Mouse (Mus musculus) midbrain, embryonic 16.5 days (tissue): ENCODE results near the gene 1700017N19Rik. TPM values are rescaled to one million over a fixed set of nuclear protein-coding genes. Genes with fewer than 3 reads are reported as not detected.

Experiments used
- ATAC-seq: fragments of 200-750 bp; cut with Nextera tagmentation; 2 replicates; pipeline ENCODE4 v1.8.0; 2017; ENCODE audit warnings: moderate TSS enrichment
- H3K27ac ChIP-seq: fragments of 300-500 bp; sonication (generic); 2 replicates; pipeline ENCODE4 v1.5.1; 2014; ENCODE audit warnings: mild to moderate bottlenecking, low read length, mixed read lengths
- H3K27me3 ChIP-seq: fragments of 300-500 bp; sonication (generic); 2 replicates; pipeline ENCODE4 v1.6.1; 2014; ENCODE audit warnings: low read depth, low read length, mixed read lengths; ENCODE audit not compliant: control insufficient read depth, insufficient read depth
- H3K36me3 ChIP-seq: fragments of 300-500 bp; sonication (generic); 2 replicates; pipeline ENCODE4 v1.6.1; 2014; ENCODE audit warnings: mild to moderate bottlenecking, low read length, moderate library complexity, mixed read lengths; ENCODE audit not compliant: control insufficient read depth, insufficient read depth
- H3K4me1 ChIP-seq: fragments of 300-500 bp; sonication (generic); 2 replicates; pipeline ENCODE4 v1.6.1; 2014; ENCODE audit warnings: mild to moderate bottlenecking, low read length, mixed read lengths; ENCODE audit not compliant: control insufficient read depth, insufficient read depth
- H3K4me2 ChIP-seq: fragments of 300-500 bp; sonication (generic); 2 replicates; pipeline ENCODE4 v1.6.1; 2014; ENCODE audit warnings: mild to moderate bottlenecking, low read length, mixed read lengths
- H3K4me3 ChIP-seq: fragments of 300-500 bp; sonication (generic); 2 replicates; pipeline ENCODE4 v1.5.1; 2014; ENCODE audit warnings: low read depth, mild to moderate bottlenecking, low read length, moderate library complexity, mixed read lengths
- H3K9ac ChIP-seq: fragments of 300-500 bp; sonication (generic); 2 replicates; pipeline ENCODE4 v1.6.1; 2014; ENCODE audit warnings: low read depth, low read length, mixed read lengths
- H3K9me3 ChIP-seq: fragments of 300-500 bp; sonication (generic); replicated peaks from 2 replicates; pipeline ENCODE4 v1.6.1; 2014; ENCODE audit warnings: mild to moderate bottlenecking, low read length, mixed read lengths; ENCODE audit not compliant: control insufficient read depth, poor library complexity, severe bottlenecking
- WGBS: fragments of 180-500 bp; shearing (Covaris S2); extraction: QIAGEN DNeasy Blood & Tissue Kit; methylation state at CpG from one replicate; pipeline ENCODE4 v1.1.7; 2014; 5-methylcytosine and 5-hydroxymethylcytosine counted together
- polyA plus RNA-seq: library from polyadenylated mRNA; unstranded; fragments of >200 nt; fragmentation: Nextera tagmentation; extraction: Ambion mirVana; gene quantifications from 2 replicates; pipeline ENCODE4 v1.2.1, GENCODE M21; 2015

Gene 1700017N19Rik
- polyA plus RNA-seq, 1 experiment from 2014 or later = 0.23 TPM

DNA sequence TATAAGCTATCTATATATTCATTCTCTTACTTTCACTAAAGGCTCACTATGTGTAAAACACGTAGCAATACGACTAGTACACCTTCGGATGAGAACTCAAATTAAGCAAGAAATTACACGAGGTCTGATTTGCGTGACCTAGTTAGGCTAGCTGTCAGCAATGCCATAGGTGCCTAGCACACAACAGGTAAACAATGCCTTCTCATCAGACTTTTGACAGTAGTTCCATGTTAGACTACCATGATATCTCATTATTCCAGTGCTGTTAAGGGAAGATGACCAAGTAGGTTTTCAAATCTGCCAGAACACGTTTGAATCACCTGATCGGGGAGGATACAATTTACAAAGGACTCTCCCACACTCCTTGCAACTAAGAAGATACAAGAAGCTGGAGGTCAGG lies 1.8 kb upstream of the 1700017N19Rik start:
- 44% methylated on average over 7 of the region's 7 CpGs for WGBS

DNA sequence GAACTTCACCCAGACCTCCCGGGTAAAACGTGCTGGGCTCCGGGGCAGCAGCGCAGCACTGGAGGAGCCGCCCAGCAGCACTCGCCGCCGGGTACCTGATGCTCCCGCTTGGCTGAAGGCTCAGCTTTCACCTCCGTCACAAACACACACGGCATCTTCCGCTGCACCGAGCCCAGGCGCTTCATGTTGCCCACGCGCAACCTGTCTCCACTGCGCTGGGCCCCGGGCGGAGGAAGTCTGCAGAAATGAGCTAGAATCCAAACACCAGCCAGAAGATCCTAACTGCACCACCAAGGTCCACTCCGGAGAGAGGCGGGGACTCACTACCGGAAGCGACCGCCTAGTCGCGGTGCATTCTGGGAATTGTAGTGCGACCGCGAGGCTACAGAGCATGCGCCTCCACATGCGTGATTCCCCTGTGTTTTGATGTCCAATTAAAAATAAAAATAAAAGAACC lies 1.3 kb upstream of the 1700017N19Rik start:
- H3K4me2 ChIP-seq = peak overlapping the region; percentile 85
- H3K4me1 ChIP-seq = peaks cover 13% of the 10 kb centered on the region
- WGBS = under 1% methylated on average over 31 of the region's 31 CpGs
- no peaks in the 10 kb centered on the region for H3K27me3 ChIP-seq
- peak overlapping the region; percentile 63 for H3K4me3 ChIP-seq
- H3K27ac ChIP-seq = peak overlapping the region; percentile 85
- H3K9me3 ChIP-seq = no peaks in the 10 kb centered on the region
- H3K36me3 ChIP-seq = peaks cover 8% of the 10 kb centered on the region; the same call in 1 of the 2 replicates
- peak overlapping the region; percentile 78 for H3K9ac ChIP-seq
- peak; percentile 100 for ATAC-seq

More for the DNA sequence above, 1.8 kb upstream of the 1700017N19Rik start:
- Histone ChIP-seq H3K9me3 (no peaks in the 10 kb centered on the region), H3K4me1 (peaks cover 13% of the 10 kb centered on the region), H3K4me2 (peak overlapping the region; percentile 85), H3K36me3 (peaks cover 8% of the 10 kb centered on the region; the same call in 1 of the 2 replicates), H3K27me3 (no peaks in the 10 kb centered on the region), H3K27ac (peak overlapping the region; percentile 85), H3K4me3 (peak overlapping the region; percentile 63), H3K9ac (peak overlapping the region; percentile 78)
- no peak; the same call in 1 of the 2 replicates for ATAC-seq

DNA sequence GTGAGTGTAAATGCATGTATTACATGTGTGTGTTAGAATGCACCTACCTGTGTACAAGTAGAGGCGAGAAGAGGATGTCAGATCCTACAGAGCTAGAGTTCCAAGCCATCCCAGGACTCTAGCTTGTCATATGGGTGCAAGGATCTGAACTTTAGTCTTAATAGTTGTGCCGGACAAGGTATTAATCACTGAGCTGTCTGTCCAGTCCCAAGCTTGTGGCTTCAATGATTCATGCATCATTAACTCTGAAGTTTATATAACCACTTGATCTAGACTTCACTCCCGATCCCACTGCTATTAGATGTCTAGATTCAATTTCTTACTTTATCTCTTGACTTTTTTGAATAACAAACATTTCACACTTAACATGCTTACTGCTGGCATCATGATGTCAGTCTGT lies 8.1 kb downstream of the 1700017N19Rik start:
- no peak overlapping the region for H3K4me2 ChIP-seq
- no peak overlapping the region for H3K27ac ChIP-seq
- no peaks in the 10 kb centered on the region for H3K4me1 ChIP-seq
- ATAC-seq = no peak
- H3K36me3 ChIP-seq = no peaks in the 10 kb centered on the region
- no peak overlapping the region for H3K4me3 ChIP-seq
- no peaks in the 10 kb centered on the region for H3K9me3 ChIP-seq
- 80% methylated on average over 3 of the region's 3 CpGs for WGBS
- H3K27me3 ChIP-seq = no peaks in the 10 kb centered on the region
- no peak overlapping the region for H3K9ac ChIP-seq

DNA sequence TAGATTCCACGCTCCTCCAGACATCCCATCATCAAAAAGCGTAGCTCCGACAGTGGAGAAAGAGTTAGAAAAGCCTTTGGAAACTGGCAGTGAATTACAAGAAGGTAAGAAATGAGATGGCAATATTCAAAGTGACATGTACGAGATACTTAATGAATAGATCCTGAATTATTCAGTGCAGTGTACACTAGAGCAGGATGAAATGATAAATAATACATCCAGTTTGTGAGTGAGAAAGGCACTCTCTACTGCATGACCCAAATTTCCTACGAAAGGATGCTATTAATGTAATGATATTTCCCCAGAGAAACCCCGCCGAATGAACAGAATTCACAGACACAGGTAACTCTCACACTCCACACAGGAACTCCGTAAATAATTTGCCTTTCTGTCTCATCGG lies 13.2 kb downstream of the 1700017N19Rik start:
- Histone ChIP-seq H3K27me3 (no peaks in the 10 kb centered on the region), H3K4me3 (no peak overlapping the region), H3K4me1 (peaks cover 6% of the 10 kb centered on the region; the same call in 1 of the 2 replicates), H3K9ac (no peak overlapping the region), H3K9me3 (no peaks in the 10 kb centered on the region), H3K36me3 (no peaks in the 10 kb centered on the region), H3K27ac (peak overlapping the region; percentile 62), H3K4me2 (peak overlapping the region; percentile 10; the same call in 1 of the 2 replicates)
- 54% methylated on average over 9 of the region's 9 CpGs for WGBS
- peak; percentile 92 for ATAC-seq

DNA sequence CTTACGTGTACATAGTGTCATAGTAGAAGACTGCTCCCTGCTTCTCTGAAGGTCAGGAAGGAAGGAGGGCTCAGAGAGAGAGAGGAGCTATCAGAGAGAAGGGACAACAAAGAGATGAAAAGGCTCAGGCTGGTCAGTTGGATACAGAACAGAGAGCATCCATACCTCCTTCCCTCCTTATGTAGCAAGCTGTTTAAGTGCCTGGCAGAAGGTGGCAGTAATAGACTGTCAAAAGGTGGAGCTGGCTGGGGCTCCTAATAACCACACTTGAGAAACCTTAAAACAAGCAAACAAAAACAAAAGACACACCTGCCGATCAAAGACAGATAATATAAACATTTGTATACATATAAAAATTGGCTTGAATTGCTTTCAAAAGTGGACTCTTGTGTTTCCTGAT lies 14.0 kb downstream of the 1700017N19Rik start:
- H3K36me3 ChIP-seq = no peaks in the 10 kb centered on the region
- H3K27me3 ChIP-seq = no peaks in the 10 kb centered on the region
- no peak overlapping the region for H3K4me3 ChIP-seq
- WGBS = 67% methylated on average over 2 of the region's 2 CpGs
- ATAC-seq = peak; percentile 91
- no peaks in the 10 kb centered on the region for H3K9me3 ChIP-seq
- peak overlapping the region; percentile 62 for H3K27ac ChIP-seq
- no peak overlapping the region for H3K9ac ChIP-seq
- no peak overlapping the region for H3K4me2 ChIP-seq
- H3K4me1 ChIP-seq = peaks cover 6% of the 10 kb centered on the region; the same call in 1 of the 2 replicates

DNA sequence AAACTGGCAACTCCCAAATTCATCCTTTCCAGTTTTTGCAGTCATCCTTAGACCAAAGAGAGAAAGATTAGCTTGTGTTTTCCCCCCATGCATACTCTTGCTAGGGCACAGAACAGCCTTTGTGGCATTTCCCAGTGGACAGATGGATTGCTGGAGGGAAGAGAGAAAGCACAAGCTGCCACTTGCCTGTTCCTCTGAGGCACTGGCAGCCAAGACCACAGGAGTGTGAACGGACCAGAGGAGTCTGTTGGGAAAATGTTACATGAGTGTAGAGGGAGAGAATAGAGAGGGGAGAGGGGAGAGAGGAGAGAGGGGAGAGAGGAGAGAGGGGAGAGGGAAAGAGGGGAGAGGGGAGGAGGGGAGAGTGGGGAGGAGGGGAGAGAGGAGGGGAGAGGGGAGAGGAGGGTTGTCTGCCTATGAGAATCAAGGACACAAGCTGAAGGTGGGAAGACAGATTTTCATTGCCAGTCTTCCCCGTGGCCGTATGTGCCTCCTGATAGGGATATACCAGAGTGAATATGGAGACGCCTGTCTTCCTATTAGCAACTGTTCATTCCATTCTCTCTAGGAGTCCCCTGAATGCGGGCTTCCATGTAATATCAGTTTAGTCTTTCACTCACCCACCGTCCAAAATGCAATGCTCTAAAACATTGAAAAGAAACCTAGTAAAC lies 27.1 kb downstream of the 1700017N19Rik start:
- Histone ChIP-seq H3K4me3 (no peak overlapping the region), H3K36me3 (no peaks in the 10 kb centered on the region), H3K4me2 (no peak overlapping the region), H3K4me1 (no peaks in the 10 kb centered on the region), H3K27ac (no peak overlapping the region), H3K27me3 (no peaks in the 10 kb centered on the region), H3K9me3 (no peaks in the 10 kb centered on the region), H3K9ac (no peak overlapping the region)
- WGBS = 69% methylated on average over 6 of the region's 6 CpGs
- 0 out of 2 replicates have a peak, but pooled peaks have one; percentile 45 for ATAC-seq

DNA sequence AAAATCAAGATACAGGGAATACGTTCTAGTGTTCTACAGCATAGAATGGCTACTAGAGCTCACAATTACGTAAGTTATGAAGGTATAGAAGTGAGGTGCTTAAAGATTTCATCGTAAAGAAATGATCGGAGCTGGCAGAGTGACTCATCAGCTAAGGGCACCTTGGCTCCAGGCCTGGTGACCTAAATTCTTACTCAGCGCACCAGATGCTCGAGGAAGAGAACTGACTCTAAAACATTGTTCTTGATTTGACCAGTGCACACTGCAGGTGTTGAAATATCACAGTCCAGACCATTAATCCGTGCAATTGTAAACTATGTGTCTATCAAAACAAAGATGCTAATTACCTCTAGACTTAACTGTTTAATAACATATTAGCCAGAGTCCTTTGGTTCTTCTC lies 29.2 kb downstream of the 1700017N19Rik start:
- no peaks in the 10 kb centered on the region for H3K9me3 ChIP-seq
- no peak overlapping the region for H3K4me2 ChIP-seq
- ATAC-seq = no peak
- no peak overlapping the region for H3K4me3 ChIP-seq
- no peak overlapping the region for H3K27ac ChIP-seq
- no peak overlapping the region for H3K9ac ChIP-seq
- H3K27me3 ChIP-seq = no peaks in the 10 kb centered on the region
- H3K36me3 ChIP-seq = no peaks in the 10 kb centered on the region
- WGBS = 95% methylated on average over 7 of the region's 7 CpGs
- H3K4me1 ChIP-seq = no peaks in the 10 kb centered on the region

DNA sequence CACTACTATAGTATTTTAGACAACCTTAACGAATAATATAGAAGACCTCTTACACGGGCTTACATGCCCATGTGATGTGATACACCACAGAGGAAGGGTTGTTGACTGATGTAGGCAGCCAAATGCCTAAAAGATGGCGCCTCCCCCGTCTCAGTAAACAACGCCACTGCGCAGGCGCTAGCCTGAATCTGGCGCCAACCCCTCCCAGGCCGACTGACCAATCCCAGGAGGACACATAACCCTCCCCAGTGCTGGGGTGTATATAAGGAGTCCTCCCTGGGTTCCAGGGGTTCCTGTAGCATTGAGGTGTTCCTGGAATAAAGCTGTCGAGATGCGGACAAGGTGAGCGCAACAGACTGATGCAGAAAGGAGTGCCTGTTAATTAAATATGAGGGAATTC lies 29.8 kb downstream of the 1700017N19Rik start:
- Histone ChIP-seq H3K27ac (no peak overlapping the region), H3K27me3 (no peaks in the 10 kb centered on the region), H3K4me2 (no peak overlapping the region), H3K9me3 (no peaks in the 10 kb centered on the region), H3K9ac (no peak overlapping the region), H3K4me3 (no peak overlapping the region), H3K4me1 (no peaks in the 10 kb centered on the region), H3K36me3 (no peaks in the 10 kb centered on the region)
- WGBS = 93% methylated on average over 12 of the region's 12 CpGs
- no peak for ATAC-seq

DNA sequence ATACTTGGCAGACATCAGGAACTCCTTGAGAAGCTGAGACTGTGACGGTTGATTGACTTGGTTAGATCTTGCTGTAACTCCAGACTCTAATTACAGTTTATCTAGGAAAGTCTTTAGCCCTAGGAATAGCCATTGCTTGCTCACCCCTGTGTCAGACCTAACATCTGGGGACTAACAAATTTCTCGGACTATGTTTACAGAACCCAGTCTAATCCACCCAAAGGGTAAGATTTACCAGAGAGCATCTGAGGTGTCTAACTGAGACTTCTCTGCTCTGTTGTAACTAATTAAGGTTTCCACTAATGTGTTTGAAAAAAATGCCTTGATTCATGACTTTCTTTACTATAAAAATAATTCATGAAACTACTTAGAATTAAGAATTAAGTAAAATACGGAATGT lies 32.2 kb downstream of the 1700017N19Rik start:
- no peak overlapping the region for H3K4me3 ChIP-seq
- H3K9ac ChIP-seq = no peak overlapping the region
- no peak for ATAC-seq
- no peaks in the 10 kb centered on the region for H3K4me1 ChIP-seq
- no peak overlapping the region for H3K4me2 ChIP-seq
- no peaks in the 10 kb centered on the region for H3K36me3 ChIP-seq
- 75% methylated on average over 3 of the region's 3 CpGs for WGBS
- no peaks in the 10 kb centered on the region for H3K27me3 ChIP-seq
- no peak overlapping the region for H3K27ac ChIP-seq
- no peaks in the 10 kb centered on the region for H3K9me3 ChIP-seq
